Mouse (Mus musculus): ENCODE data around the gene Tm7sf2. TPM values are rescaled to one million over a fixed set of nuclear protein-coding genes. Genes with fewer than 3 reads are reported as not detected.
"Not testable (repeated sequence)": the region's sequence is repeated elsewhere in the genome, so short reads cannot be mapped to it uniquely, and the experiment has no call there.

Gene Tm7sf2
- polyA plus RNA-seq, 1 experiment: 59.5 TPM

DNA sequence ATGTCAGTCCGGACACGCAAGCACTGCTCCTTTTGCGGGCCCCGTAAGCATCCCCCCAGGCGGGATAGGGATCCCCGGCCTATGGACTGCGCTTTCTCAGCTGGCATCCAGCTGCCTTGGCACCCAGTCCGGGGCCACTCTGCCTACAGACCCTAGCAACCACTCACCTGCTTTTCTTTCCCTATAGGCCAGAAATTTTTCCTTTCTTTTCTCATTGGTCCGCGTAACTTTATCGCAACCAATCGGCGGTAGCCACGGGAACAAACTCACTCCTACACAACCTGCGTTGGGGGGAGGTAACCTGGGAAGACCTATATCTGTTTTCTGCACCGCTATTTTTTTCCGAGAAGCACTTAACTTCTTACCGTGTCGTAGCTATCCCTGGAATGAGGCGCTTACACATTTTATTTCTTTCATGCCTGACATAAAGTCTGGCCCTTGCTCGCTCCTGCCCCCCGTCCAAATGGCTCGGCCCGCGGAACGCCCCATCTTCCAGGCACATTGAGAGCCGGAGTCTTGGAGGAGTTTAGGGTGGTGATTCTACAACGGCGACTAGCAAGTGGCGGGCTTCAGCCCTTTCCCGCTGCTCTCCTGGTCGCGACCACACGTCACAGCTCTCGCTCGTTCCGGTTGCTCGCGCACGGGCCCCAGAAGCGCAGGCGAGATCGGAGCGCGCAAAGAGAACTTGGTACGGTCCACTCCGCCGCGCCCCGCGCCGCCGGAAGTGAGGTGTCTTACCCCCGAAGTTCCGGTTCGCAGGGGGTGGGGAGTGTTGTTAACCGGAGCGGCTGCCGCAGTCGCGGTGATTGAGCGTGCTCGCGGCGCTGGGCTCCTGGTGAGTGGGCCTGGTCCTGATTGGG is 21.6 kb downstream of the Tm7sf2 start, which contains the start of gene Syvn1:
Gene Syvn1 (plus strand): TSS at position 283 of the 860 bp plus-strand sequence.
- H3K4me3 ChIP-seq (replicated peaks): peak within 1 kb of the TSS; percentile 97
- H3K4me1 ChIP-seq: peaks cover 60% of the 10 kb centered on the region
- H3K9me3 ChIP-seq: no peaks in the 10 kb centered on the region
- H3K36me3 ChIP-seq (replicated peaks; ENCODE audit: low read length): peaks cover 38% of the 10 kb centered on the region
- no peak for TF ChIP-seq GATA1 (IDR thresholded peaks at IDR 0.05; ENCODE audit: borderline replicate concordance, low read length)
- TF ChIP-seq FLI1 (IDR thresholded peaks at IDR 0.05; ENCODE audit: low read length): 0 out of 2 replicates have a peak, but pooled peaks have one; percentile 46
- H3K27me3 ChIP-seq (replicated peaks): no peaks in the 10 kb centered on the region

DNA sequence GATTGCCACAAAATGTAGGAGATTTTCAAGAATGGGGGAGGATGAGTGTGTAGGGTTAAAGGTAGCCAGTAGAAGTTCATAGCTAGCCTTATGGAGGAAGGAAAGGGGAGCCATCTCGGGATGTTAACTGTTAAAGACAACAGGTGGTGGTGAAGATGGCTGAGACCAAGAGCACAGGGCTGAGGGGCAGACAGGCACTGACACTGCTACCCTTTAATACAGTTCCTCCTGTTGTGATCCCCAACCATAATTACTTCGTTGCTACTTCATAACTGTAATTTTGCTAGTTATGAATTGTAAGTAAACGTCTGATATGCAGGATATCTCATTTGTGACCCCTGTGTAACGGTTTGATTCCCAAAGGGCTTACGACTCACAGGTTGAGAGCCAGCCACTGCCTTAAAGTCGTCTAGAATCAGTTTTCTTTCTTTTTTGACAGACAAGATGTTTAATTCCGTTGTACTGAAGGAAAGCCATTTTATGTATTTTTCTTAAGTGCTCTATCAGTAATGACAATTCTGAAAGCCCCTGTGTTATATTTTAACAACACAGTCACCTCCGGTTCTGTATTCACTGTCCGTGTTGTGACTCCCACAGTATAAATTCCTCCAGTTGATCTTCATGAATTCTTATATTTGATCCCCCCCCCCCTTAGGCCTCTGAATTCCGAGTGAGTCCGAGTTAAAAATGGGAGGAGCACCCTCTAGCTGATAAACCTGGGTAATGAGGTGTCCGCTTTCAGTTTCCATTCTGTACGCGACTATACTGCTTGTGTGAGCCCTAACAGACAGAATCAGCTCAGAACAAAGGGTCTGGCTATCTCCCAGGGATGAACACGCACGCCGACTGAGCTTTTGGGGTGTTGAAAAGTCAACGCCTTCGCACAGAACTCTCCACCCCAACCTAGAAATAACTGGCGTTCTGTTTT is 22.5 kb downstream of the Tm7sf2 start:
- no peaks in the 10 kb centered on the region for H3K9me3 ChIP-seq
- no peaks in the 10 kb centered on the region for H3K27me3 ChIP-seq (replicated peaks)
- H3K4me3 ChIP-seq (replicated peaks): peak overlapping the region; percentile 97
- H3K4me1 ChIP-seq: peaks cover 52% of the 10 kb centered on the region
- peaks cover 29% of the 10 kb centered on the region for H3K36me3 ChIP-seq (replicated peaks; ENCODE audit: low read length)
- TF ChIP-seq GATA1 (IDR thresholded peaks at IDR 0.05; ENCODE audit: borderline replicate concordance, low read length) (no peak), FLI1 (IDR thresholded peaks at IDR 0.05; ENCODE audit: low read length) (no peak)

DNA sequence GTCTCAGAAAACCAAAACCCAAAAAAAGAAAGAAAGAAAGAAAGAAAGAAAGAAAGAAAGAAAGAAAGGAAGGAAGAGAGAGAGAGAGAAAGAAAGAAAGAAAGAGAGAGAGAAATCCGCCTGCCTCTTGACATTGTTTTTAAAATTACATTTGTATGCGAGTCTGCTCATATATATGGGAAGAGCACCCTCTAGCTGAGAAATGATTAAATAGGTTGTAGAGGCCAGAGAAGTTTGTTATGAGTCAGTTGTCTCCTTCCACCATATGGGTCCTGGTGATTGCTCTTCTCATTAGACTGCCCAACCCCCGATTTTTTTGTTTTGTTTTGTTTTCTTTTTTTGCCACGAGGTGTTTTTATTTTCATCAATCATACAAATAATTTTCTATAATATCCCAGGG is 24.1 kb downstream of the Tm7sf2 start:
- not testable (repeated sequence) for H3K4me3 ChIP-seq (replicated peaks); H3K9me3 ChIP-seq; H3K27me3 ChIP-seq (replicated peaks)
- peaks cover 36% of the 10 kb centered on the region for H3K4me1 ChIP-seq
- H3K36me3 ChIP-seq (replicated peaks; ENCODE audit: low read length): peaks cover 14% of the 10 kb centered on the region

DNA sequence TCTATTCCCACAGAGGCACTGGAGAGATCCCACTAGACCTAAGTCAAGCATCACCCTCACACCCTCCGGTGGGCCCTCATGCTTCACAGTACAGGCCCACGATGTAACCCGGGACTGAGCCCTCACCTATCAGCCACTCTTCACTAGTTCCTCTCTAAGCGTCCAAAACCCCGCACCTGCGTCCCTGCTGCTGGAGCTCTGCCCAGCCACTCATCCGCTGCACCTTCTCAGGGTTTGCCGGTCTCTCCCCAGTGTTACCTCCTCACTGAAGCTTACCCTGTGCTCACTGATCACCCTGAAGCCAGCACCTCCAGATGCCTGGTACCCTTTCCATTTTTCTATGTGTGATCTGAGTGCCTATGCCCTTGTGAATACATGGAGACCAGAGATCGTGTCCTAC is 25.9 kb downstream of the Tm7sf2 start:
- Histone ChIP-seq H3K4me1 (peaks cover 30% of the 10 kb centered on the region), H3K4me3 (replicated peaks) (no peak overlapping the region), H3K36me3 (replicated peaks; ENCODE audit: low read length) (no peaks in the 10 kb centered on the region), H3K27me3 (replicated peaks) (no peaks in the 10 kb centered on the region), H3K9me3 (no peaks in the 10 kb centered on the region)
- TF ChIP-seq FLI1 (IDR thresholded peaks at IDR 0.05; ENCODE audit: low read length) (no peak), GATA1 (IDR thresholded peaks at IDR 0.05; ENCODE audit: borderline replicate concordance, low read length) (no peak)

- Histone ChIP-seq H3K27me3 (replicated peaks) (peaks cover 2% of the 10 kb centered on the region), H3K9me3 (no peaks in the 10 kb centered on the region), H3K36me3 (replicated peaks; ENCODE audit: low read length) (no peaks in the 10 kb centered on the region), H3K4me3 (replicated peaks) (no peak overlapping the region), H3K4me1 (peaks cover 32% of the 10 kb centered on the region)
- no peak for TF ChIP-seq FLI1 (IDR thresholded peaks at IDR 0.05; ENCODE audit: low read length)
- TF ChIP-seq GATA1 (IDR thresholded peaks at IDR 0.05; ENCODE audit: borderline replicate concordance, low read length): no peak
Measured at GRCm38 (mm10) chr19:6040002-6040401, 28.2 kb downstream of the Tm7sf2 start.

DNA sequence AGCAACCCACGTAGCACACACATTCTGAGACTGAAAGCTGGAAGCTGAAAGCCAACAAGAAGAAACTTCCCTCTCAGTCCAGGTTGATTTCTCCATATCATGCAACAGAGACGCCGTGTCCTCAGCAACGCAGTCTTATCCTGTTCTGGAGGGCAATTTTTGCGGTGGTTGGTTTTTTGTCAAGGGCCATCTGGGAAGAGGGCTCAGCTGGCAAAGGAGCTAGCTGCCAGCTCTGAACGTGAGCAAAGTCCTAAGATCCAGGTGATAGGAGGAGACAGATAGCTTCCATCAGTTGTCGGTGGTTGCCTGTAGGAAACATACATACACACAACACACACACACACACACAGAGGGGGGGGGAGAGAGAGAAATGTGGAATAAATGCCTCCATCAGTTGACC is 29.8 kb downstream of the Tm7sf2 start:
- peaks cover 2% of the 10 kb centered on the region for H3K27me3 ChIP-seq (replicated peaks)
- no peak overlapping the region for H3K4me3 ChIP-seq (replicated peaks)
- peaks cover 24% of the 10 kb centered on the region for H3K4me1 ChIP-seq
- TF ChIP-seq FLI1 (IDR thresholded peaks at IDR 0.05; ENCODE audit: low read length) (no peak), GATA1 (IDR thresholded peaks at IDR 0.05; ENCODE audit: borderline replicate concordance, low read length) (no peak)
- H3K36me3 ChIP-seq (replicated peaks; ENCODE audit: low read length): no peaks in the 10 kb centered on the region
- no peaks in the 10 kb centered on the region for H3K9me3 ChIP-seq

GRCm38 (mm10) chr19:6037695-6038094 is 30.5 kb downstream of the Tm7sf2 start:
- Histone ChIP-seq H3K36me3 (replicated peaks; ENCODE audit: low read length) (no peaks in the 10 kb centered on the region), H3K27me3 (replicated peaks) (peaks cover 2% of the 10 kb centered on the region), H3K4me1 (peaks cover 24% of the 10 kb centered on the region), H3K4me3 (replicated peaks) (no peak overlapping the region), H3K9me3 (no peaks in the 10 kb centered on the region)
- TF ChIP-seq FLI1 (IDR thresholded peaks at IDR 0.05; ENCODE audit: low read length) (no peak), GATA1 (IDR thresholded peaks at IDR 0.05; ENCODE audit: borderline replicate concordance, low read length) (no peak)

DNA sequence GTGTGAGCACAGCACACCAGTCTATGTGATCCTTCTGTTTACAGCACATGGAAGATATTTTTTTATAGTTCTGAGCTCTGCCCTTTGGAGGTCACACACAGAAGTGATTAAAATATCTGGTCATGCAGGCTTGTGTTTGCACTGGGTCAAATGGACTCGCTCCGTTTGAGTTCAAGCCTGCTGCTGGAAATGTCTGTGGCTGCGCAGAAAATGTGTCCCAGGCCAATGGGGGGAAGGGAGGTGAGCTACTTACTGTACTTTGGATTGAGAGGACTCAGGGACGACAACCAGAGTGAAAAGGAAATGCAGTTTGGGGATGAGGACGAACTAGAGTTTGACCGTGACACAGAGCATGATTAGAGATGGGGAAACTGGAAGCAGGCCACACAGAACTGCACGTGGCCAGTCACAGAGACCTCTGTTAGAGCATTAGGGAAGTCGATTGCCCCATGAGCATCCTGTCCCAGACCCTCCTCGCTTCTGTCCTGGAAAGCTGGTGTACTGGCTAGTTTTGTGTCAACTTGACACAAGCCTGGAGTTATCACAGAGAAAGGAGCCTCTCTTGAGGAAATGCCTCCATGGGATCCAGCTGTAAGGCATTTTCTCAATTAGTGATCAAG is 32.1 kb downstream of the Tm7sf2 start:
- TF ChIP-seq GATA1 (IDR thresholded peaks at IDR 0.05; ENCODE audit: borderline replicate concordance, low read length): no peak
- TF ChIP-seq FLI1 (IDR thresholded peaks at IDR 0.05; ENCODE audit: low read length): no peak
- H3K4me1 ChIP-seq: peaks cover 21% of the 10 kb centered on the region
- peaks cover 6% of the 10 kb centered on the region for H3K27me3 ChIP-seq (replicated peaks)
- no peaks in the 10 kb centered on the region for H3K36me3 ChIP-seq (replicated peaks; ENCODE audit: low read length)
- no peaks in the 10 kb centered on the region for H3K9me3 ChIP-seq
- no peak overlapping the region for H3K4me3 ChIP-seq (replicated peaks)

- TF ChIP-seq GATA1 (IDR thresholded peaks at IDR 0.05; ENCODE audit: borderline replicate concordance, low read length): no peak
- TF ChIP-seq FLI1 (IDR thresholded peaks at IDR 0.05; ENCODE audit: low read length): no peak
- Histone ChIP-seq H3K27me3 (replicated peaks) (peaks cover 13% of the 10 kb centered on the region), H3K4me1 (no peaks in the 10 kb centered on the region; the same call in 1 of the 2 replicates)
Measured at GRCm38 (mm10) chr19:6030520-6031280, 37.5 kb downstream of the Tm7sf2 start.

More at GRCm38 (mm10) chr19:6030520-6031280, 37.5 kb downstream of the Tm7sf2 start:
- Histone ChIP-seq H3K36me3 (replicated peaks; ENCODE audit: low read length) (no peaks in the 10 kb centered on the region), H3K4me3 (replicated peaks) (no peak overlapping the region), H3K9me3 (no peaks in the 10 kb centered on the region)
